Mouse (Mus musculus) liver, embryonic 14.5 days (tissue): ENCODE measurements at regions not wholly inside any gene's neighbourhood (a gene's known extent, or its start where the extent isn't known, plus 50 kb on each side); places are given as distances from the start of the nearest gene placed in this dataset.

Experiments
- ATAC-seq: fragments of 200-750 bp; cut with Nextera tagmentation; 2 replicates; pipeline ENCODE4 v1.8.0; 2017; ENCODE audit warnings: moderate number of reproducible peaks, mild to moderate bottlenecking, moderate library complexity; ENCODE audit not compliant: insufficient read depth
- DNase-seq, 3 experiments: peaks; one replicate each; pipeline ENCODE4 v3.0.0-alpha.2; 2012 to 2013; ENCODE audit warnings: low read depth in 3 of 3, low spot score in 3 of 3
- H3K27ac ChIP-seq: fragments of 300-500 bp; sonication (generic); 2 replicates; pipeline ENCODE4 v1.5.1; 2014; ENCODE audit warnings: moderate library complexity, mild to moderate bottlenecking, control low read depth, inconsistent platforms
- H3K27me3 ChIP-seq: fragments of 300-500 bp; sonication (generic); 2 replicates; pipeline ENCODE4 v1.6.1; 2014; ENCODE audit warnings: mild to moderate bottlenecking, low read length, moderate library complexity; ENCODE audit not compliant: control insufficient read depth, insufficient read depth
- H3K36me3 ChIP-seq: fragments of 300-500 bp; sonication (generic); replicated peaks from 2 replicates; pipeline ENCODE4 v1.6.1; 2014; ENCODE audit warnings: low read depth; ENCODE audit not compliant: control insufficient read depth, insufficient read depth
- H3K4me1 ChIP-seq, 2 experiments: fragments of 200-500 bp in 1 of 2; fragments of 300-500 bp in 1 of 2; sonication (generic) in 1 of 2; replicated peaks; 2 replicates each; pipeline ENCODE4 v1.6.1; 2012 to 2014; ENCODE audit warnings: antibody characterized with exemption in 1 of 2, inconsistent platforms in 1 of 2, low read length in 1 of 2; ENCODE audit not compliant: control insufficient read depth in 2 of 2, insufficient read depth in 2 of 2
- H3K4me2 ChIP-seq: fragments of 300-500 bp; sonication (generic); 2 replicates; pipeline ENCODE4 v1.6.1; 2014; ENCODE audit warnings: low read depth, mild to moderate bottlenecking, control low read depth, moderate library complexity
- H3K4me3 ChIP-seq, 2 experiments: fragments of 200-500 bp in 1 of 2; fragments of 300-500 bp in 1 of 2; sonication (generic) in 1 of 2; 2 replicates each; pipeline ENCODE4 v1.5.1; 2012 to 2014; ENCODE audit warnings: low read depth in 2 of 2, low read length in 2 of 2, mild to moderate bottlenecking in 2 of 2, control low read depth in 1 of 2, inconsistent platforms in 1 of 2, moderate library complexity in 1 of 2; ENCODE audit not compliant: insufficient read depth in 1 of 2
- H3K9ac ChIP-seq: fragments of 300-500 bp; sonication (generic); replicated peaks from 2 replicates; pipeline ENCODE4 v1.6.1; 2014; ENCODE audit warnings: mild to moderate bottlenecking, control low read depth, moderate library complexity
- H3K9me3 ChIP-seq: fragments of 300-500 bp; sonication (generic); 2 replicates; pipeline ENCODE4 v1.6.1; 2016; ENCODE audit warnings: low read length, mixed read lengths; ENCODE audit not compliant: control insufficient read depth
- CTCF ChIP-seq: IDR thresholded peaks from 2 replicates; pipeline ENCODE4 v1.5.1; 2016; ENCODE audit warnings: antibody characterized with exemption, low read depth, control low read depth
- EP300 ChIP-seq: IDR thresholded peaks from 2 replicates; pipeline ENCODE4 v1.6.1; 2016; ENCODE audit warnings: antibody characterized with exemption, low read depth
- WGBS: fragments of 180-500 bp; shearing (Covaris S2); extraction: QIAGEN DNeasy Blood & Tissue Kit; methylation state at CpG from one replicate; pipeline ENCODE4 v1.1.7; 2014; ENCODE audit not compliant: insufficient replicate concordance; 5-methylcytosine and 5-hydroxymethylcytosine counted together

- 60% methylated on average over 7 of the region's 7 CpGs for WGBS
- H3K4me2 ChIP-seq = no peak overlapping the region
- no peak overlapping the region for H3K27ac ChIP-seq
- H3K9me3 ChIP-seq = no peaks in the 10 kb centered on the region
- H3K27me3 ChIP-seq = no peaks in the 10 kb centered on the region
- H3K4me3 ChIP-seq = no peak overlapping the region
- H3K36me3 ChIP-seq = no peaks in the 10 kb centered on the region
- TF ChIP-seq CTCF = no peak
- TF ChIP-seq EP300 = no peak
- DNase-seq (no peak), ATAC-seq (no peak)
- no peaks in the 10 kb centered on the region for H3K4me1 ChIP-seq
- no peak overlapping the region for H3K9ac ChIP-seq
Observed at GRCm38 (mm10) chr5:77530376-77530775, 122.5 kb upstream of the Igfbp7 start.

GRCm38 (mm10) chr5:77517252-77517651 is 109.4 kb upstream of the Igfbp7 start:
- Histone ChIP-seq H3K27ac (no peak overlapping the region), H3K4me1 (no peaks in the 10 kb centered on the region), H3K4me3 (no peak overlapping the region), H3K9ac (no peak overlapping the region), H3K36me3 (no peaks in the 10 kb centered on the region), H3K4me2 (no peak overlapping the region), H3K9me3 (no peaks in the 10 kb centered on the region), H3K27me3 (no peaks in the 10 kb centered on the region)
- TF ChIP-seq CTCF = no peak
- TF ChIP-seq EP300 = no peak
- 52% methylated on average over 4 of the region's 4 CpGs for WGBS
- ATAC-seq (no peak), DNase-seq (no peak)

GRCm38 (mm10) chr5:77515448-77515847 is 107.6 kb upstream of the Igfbp7 start:
- Histone ChIP-seq H3K4me3 (no peak overlapping the region), H3K9me3 (no peaks in the 10 kb centered on the region), H3K36me3 (no peaks in the 10 kb centered on the region), H3K27me3 (no peaks in the 10 kb centered on the region), H3K4me1 (no peaks in the 10 kb centered on the region), H3K4me2 (no peak overlapping the region), H3K27ac (no peak overlapping the region), H3K9ac (no peak overlapping the region)
- ATAC-seq = no peak
- DNase-seq = no peak
- TF ChIP-seq CTCF (no peak), EP300 (no peak)
- WGBS = 67% methylated on average over 7 of the region's 7 CpGs

- no peak overlapping the region for H3K9ac ChIP-seq
- 49% methylated on average over 5 of the region's 5 CpGs for WGBS
- no peaks in the 10 kb centered on the region for H3K27me3 ChIP-seq
- H3K9me3 ChIP-seq = no peaks in the 10 kb centered on the region
- H3K4me1 ChIP-seq = no peaks in the 10 kb centered on the region
- H3K36me3 ChIP-seq = no peaks in the 10 kb centered on the region
- no peak for DNase-seq
- no peak overlapping the region for H3K27ac ChIP-seq
- no peak overlapping the region for H3K4me3 ChIP-seq
- no peak for ATAC-seq
- H3K4me2 ChIP-seq = no peak overlapping the region
- TF ChIP-seq CTCF = no peak
- TF ChIP-seq EP300 = no peak
Observed at GRCm38 (mm10) chr5:77502684-77503083, 94.8 kb upstream of the Igfbp7 start.

GRCm38 (mm10) chr5:77499949-77500460 is 92.2 kb upstream of the Igfbp7 start:
- no peaks in the 10 kb centered on the region for H3K9me3 ChIP-seq
- H3K4me2 ChIP-seq = no peak overlapping the region
- H3K9ac ChIP-seq = no peak overlapping the region
- ATAC-seq (no peak), DNase-seq (no peak)
- no peak overlapping the region for H3K4me3 ChIP-seq
- H3K36me3 ChIP-seq = no peaks in the 10 kb centered on the region
- no peaks in the 10 kb centered on the region for H3K4me1 ChIP-seq
- H3K27ac ChIP-seq = no peak overlapping the region
- 11% methylated on average over 5 of the region's 5 CpGs for WGBS
- no peaks in the 10 kb centered on the region for H3K27me3 ChIP-seq
- no peak for TF ChIP-seq EP300
- no peak for TF ChIP-seq CTCF

- H3K4me1 ChIP-seq = no peaks in the 10 kb centered on the region
- no peak overlapping the region for H3K27ac ChIP-seq
- no peak for ATAC-seq
- no peak overlapping the region for H3K4me3 ChIP-seq
- DNase-seq = no peak
- 49% methylated on average over 1 of the region's 1 CpGs for WGBS
- no peak overlapping the region for H3K9ac ChIP-seq
- no peaks in the 10 kb centered on the region for H3K27me3 ChIP-seq
- H3K9me3 ChIP-seq = no peaks in the 10 kb centered on the region
- TF ChIP-seq EP300 (no peak), CTCF (no peak)
- H3K4me2 ChIP-seq = no peak overlapping the region
- H3K36me3 ChIP-seq = no peaks in the 10 kb centered on the region
Observed at GRCm38 (mm10) chr5:77494601-77495000, 86.8 kb upstream of the Igfbp7 start.
